Mouse (Mus musculus): ENCODE results near the gene Myh7b. TPM values are rescaled to one million over a fixed set of nuclear protein-coding genes. Genes with fewer than 3 reads are reported as not detected.

Myh7b gene
- polyA plus RNA-seq (2015; fragmentation: Nextera tagmentation; extraction: Ambion mirVana), result 0.98 and 1.6 TPM in 2 replicates

GRCm38 (mm10) chr2:155610978-155611377 lies at the start of gene Myh7b:
Gene Myh7b, plus strand, starts transcription at chr2:155611212.

GRCm38 (mm10) chr2:155592137-155592853 lies 18.7 kb upstream of the Myh7b start, which contains the start of gene Gss:
Gene Gss, minus strand, starts transcription at chr2:155592810.

MicroRNAs encoded within 50 kb of the gene (microRNA counts, 519-probe panel; counts per million panel counts)
- microRNA mmu-miR-499, result 88.3 counts per million

Other genes with a start within 250 kb of the Myh7b start
- gene Trp53inp2, start 230.2 kb upstream of the Myh7b start, polyA plus RNA-seq (2015; fragmentation: Nextera tagmentation; extraction: Ambion mirVana), result 3.8 and 5.0 TPM in 2 replicates
- gene Ncoa6, start 137.3 kb upstream of the Myh7b start, polyA plus RNA-seq (2015; fragmentation: Nextera tagmentation; extraction: Ambion mirVana), result 13.8 and 15.9 TPM in 2 replicates
- gene Acss2, start 93.3 kb upstream of the Myh7b start, polyA plus RNA-seq (2015; fragmentation: Nextera tagmentation; extraction: Ambion mirVana), result 15.0 and 15.8 TPM in 2 replicates
- gene Ggt7, start 93.0 kb upstream of the Myh7b start, polyA plus RNA-seq (2015; fragmentation: Nextera tagmentation; extraction: Ambion mirVana), result 0.70 TPM in 2 replicates
- gene Gss, start 18.4 kb upstream of the Myh7b start, polyA plus RNA-seq (2015; fragmentation: Nextera tagmentation; extraction: Ambion mirVana), result 27.4 and 29.7 TPM in 2 replicates
- gene Trpc4ap, start 81.2 kb downstream of the Myh7b start, polyA plus RNA-seq (2015; fragmentation: Nextera tagmentation; extraction: Ambion mirVana), result 55.5 and 63.6 TPM in 2 replicates
- 21.8 and 27.5 TPM in 2 replicates for gene Edem2, start 118.3 kb downstream of the Myh7b start, polyA plus RNA-seq (2015; fragmentation: Nextera tagmentation; extraction: Ambion mirVana)
- gene Gm17581, start 124.7 kb downstream of the Myh7b start, polyA plus RNA-seq (2015; fragmentation: Nextera tagmentation; extraction: Ambion mirVana), result not detected in 2 replicates
- 6.6 and 7.8 TPM in 2 replicates for gene Procr, start 139.9 kb downstream of the Myh7b start, polyA plus RNA-seq (2015; fragmentation: Nextera tagmentation; extraction: Ambion mirVana)
- gene Mmp24, start 164.1 kb downstream of the Myh7b start, polyA plus RNA-seq (2015; fragmentation: Nextera tagmentation; extraction: Ambion mirVana), result 0.11 TPM in 1 of 2 replicates, not detected in the other
- gene BC029722, start 208.2 kb downstream of the Myh7b start, polyA plus RNA-seq (2015; fragmentation: Nextera tagmentation; extraction: Ambion mirVana), result 11.2 and 14.4 TPM in 2 replicates
- gene Eif6, start 215.7 kb downstream of the Myh7b start, polyA plus RNA-seq (2015; fragmentation: Nextera tagmentation; extraction: Ambion mirVana), result 131 and 133 TPM in 2 replicates
- gene Fam83c, start 223.6 kb downstream of the Myh7b start, polyA plus RNA-seq (2015; fragmentation: Nextera tagmentation; extraction: Ambion mirVana), result 0.07 TPM in 1 of 2 replicates, not detected in the other